Mouse (Mus musculus) heart, postnatal 0 days (tissue): ENCODE measurements around the gene Tnnc1.

Source experiments
- CTCF ChIP-seq: IDR thresholded peaks from 2 replicates; pipeline ENCODE4 v1.5.1; 2016; ENCODE audit warnings: antibody characterized with exemption, control low read depth, low read depth
- EP300 ChIP-seq: IDR thresholded peaks from 2 replicates; pipeline ENCODE4 v1.6.1; 2016; ENCODE audit warnings: antibody characterized with exemption, low read depth

DNA sequence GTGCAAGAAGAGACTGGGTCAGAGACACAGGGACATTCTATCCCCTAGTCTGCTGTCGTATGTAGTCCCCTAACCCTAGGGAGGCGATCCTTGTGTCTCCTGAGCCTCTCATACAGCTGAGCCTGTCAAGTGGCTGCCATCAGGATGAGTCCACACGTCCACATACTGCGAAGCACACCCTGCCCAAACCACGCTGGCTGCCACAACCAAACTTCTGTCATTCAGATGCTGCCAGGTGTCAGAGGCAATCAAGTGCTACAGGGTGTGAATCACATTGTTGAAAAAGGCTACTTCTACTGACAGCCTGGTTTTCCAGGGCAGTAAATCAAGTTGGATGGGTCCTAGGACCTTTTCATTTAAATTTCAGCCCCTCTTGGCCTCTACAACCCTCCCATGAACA lies 30.4 kb upstream of the Tnnc1 start:
- no peak for TF ChIP-seq CTCF
- TF ChIP-seq EP300 = no peak
